Mouse (Mus musculus) midbrain, embryonic 11.5 days (tissue): ENCODE measurements around the gene Pex6. TPM values are rescaled to one million over a fixed set of nuclear protein-coding genes. Genes with fewer than 3 reads are reported as not detected.

Experiments
- ATAC-seq: fragments of 200-750 bp; cut with Nextera tagmentation; 2 replicates; pipeline ENCODE4 v1.8.0; 2017; ENCODE audit warnings: moderate TSS enrichment, moderate library complexity; ENCODE audit not compliant: low FRiP score
- DNase-seq: peaks from one replicate; pipeline ENCODE4 v3.0.0; 2015; ENCODE audit warnings: low spot score; ENCODE audit errors: missing footprints
- H3K27ac ChIP-seq: fragments of 300-500 bp; sonication (generic); 2 replicates; pipeline ENCODE4 v1.5.1; 2014; ENCODE audit warnings: low read depth, low read length
- H3K27me3 ChIP-seq: fragments of 300-500 bp; sonication (generic); 2 replicates; pipeline ENCODE4 v1.6.1; 2014; ENCODE audit warnings: mild to moderate bottlenecking, low read length, moderate library complexity, mixed read lengths; ENCODE audit not compliant: control insufficient read depth, insufficient read depth
- H3K36me3 ChIP-seq: fragments of 300-500 bp; sonication (generic); 2 replicates; pipeline ENCODE4 v1.6.1; 2014; ENCODE audit warnings: mild to moderate bottlenecking, low read length, moderate library complexity, mixed read lengths; ENCODE audit not compliant: control insufficient read depth, insufficient read depth
- H3K4me1 ChIP-seq: fragments of 300-500 bp; sonication (generic); 2 replicates; pipeline ENCODE4 v1.6.1; 2014; ENCODE audit warnings: low read length; ENCODE audit not compliant: control insufficient read depth, insufficient read depth
- H3K4me2 ChIP-seq: fragments of 300-500 bp; sonication (generic); 2 replicates; pipeline ENCODE4 v1.6.1; 2014; ENCODE audit warnings: mild to moderate bottlenecking, moderate library complexity
- H3K4me3 ChIP-seq: fragments of 300-500 bp; sonication (generic); 2 replicates; pipeline ENCODE4 v1.5.1; 2014; ENCODE audit warnings: low read depth, low read length
- H3K9ac ChIP-seq: fragments of 300-500 bp; sonication (generic); 2 replicates; pipeline ENCODE4 v1.6.1; 2014; ENCODE audit warnings: low read length
- H3K9me3 ChIP-seq: fragments of 300-500 bp; sonication (generic); 2 replicates; pipeline ENCODE4 v1.6.1; 2016; ENCODE audit warnings: low read length; ENCODE audit not compliant: control insufficient read depth
- WGBS: fragments of 180-500 bp; shearing (Covaris S2); extraction: QIAGEN DNeasy Blood & Tissue Kit; methylation state at CpG from one replicate; pipeline ENCODE4 v1.1.7; 2014; 5-methylcytosine and 5-hydroxymethylcytosine counted together
- polyA plus RNA-seq: library from polyadenylated mRNA; unstranded; fragments of >200 nt; fragmentation: Nextera tagmentation; extraction: Ambion mirVana; gene quantifications from 2 replicates; pipeline ENCODE4 v1.2.1, GENCODE M21; 2014

The Pex6 gene
- polyA plus RNA-seq, 1 experiment from 2014 or later, result 16.5 TPM

GRCm38 (mm10) chr17:46741305-46741704 lies 30.0 kb downstream of the Pex6 start:
- Histone ChIP-seq H3K9ac (no peak overlapping the region), H3K4me2 (no peak overlapping the region), H3K36me3 (0 out of 2 replicates have a peak, but pooled peaks cover 6% of the 10 kb centered on the region), H3K27ac (no peak overlapping the region), H3K9me3 (no peaks in the 10 kb centered on the region), H3K27me3 (no peaks in the 10 kb centered on the region), H3K4me3 (no peak overlapping the region), H3K4me1 (no peaks in the 10 kb centered on the region)
- WGBS, result 91% methylated on average over 6 of the region's 6 CpGs
- no peak for DNase-seq
- ATAC-seq, result no peak

DNA sequence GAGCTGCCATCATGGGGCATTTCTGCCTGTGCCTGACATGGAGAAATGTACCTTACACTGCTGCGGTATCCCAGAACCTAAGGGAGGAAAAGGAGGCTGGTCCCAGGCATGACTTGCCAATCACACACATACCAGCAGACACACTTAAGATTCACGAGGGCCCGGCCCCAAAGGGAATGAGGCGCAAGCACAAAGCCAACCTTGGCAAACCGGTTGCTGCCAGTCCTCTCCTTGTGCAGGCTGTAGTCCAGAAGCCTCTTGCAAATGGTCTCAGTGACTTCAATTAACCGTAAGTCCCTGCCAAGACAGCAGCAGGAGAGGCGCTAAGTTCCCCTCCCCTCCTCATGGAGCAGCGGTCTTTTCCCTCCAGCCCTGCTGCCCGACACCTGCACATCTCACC lies 31.7 kb downstream of the Pex6 start:
- WGBS, result 91% methylated on average over 9 of the region's 9 CpGs

GRCm38 (mm10) chr17:46745506-46745905 lies 34.2 kb downstream of the Pex6 start:
- Histone ChIP-seq H3K36me3 (0 out of 2 replicates have a peak, but pooled peaks cover 6% of the 10 kb centered on the region), H3K9me3 (no peaks in the 10 kb centered on the region)
- 84% methylated on average over 2 of the region's 2 CpGs for WGBS

More for the DNA sequence above, 31.7 kb downstream of the Pex6 start:
- H3K4me2 ChIP-seq, result no peak overlapping the region
- no peaks in the 10 kb centered on the region for H3K4me1 ChIP-seq
- ATAC-seq (no peak), DNase-seq (no peak)
- no peak overlapping the region for H3K27ac ChIP-seq
- no peaks in the 10 kb centered on the region for H3K9me3 ChIP-seq
- 0 out of 2 replicates have a peak, but pooled peaks cover 6% of the 10 kb centered on the region for H3K36me3 ChIP-seq
- H3K27me3 ChIP-seq, result no peaks in the 10 kb centered on the region
- H3K4me3 ChIP-seq, result no peak overlapping the region
- H3K9ac ChIP-seq, result no peak overlapping the region

GRCm38 (mm10) chr17:46747234-46747633 lies 36.0 kb downstream of the Pex6 start:
- H3K36me3 ChIP-seq, result 0 out of 2 replicates have a peak, but pooled peaks cover 6% of the 10 kb centered on the region

More at GRCm38 (mm10) chr17:46745506-46745905, 34.2 kb downstream of the Pex6 start:
- H3K9ac ChIP-seq, result no peak overlapping the region
- no peak overlapping the region for H3K4me3 ChIP-seq
- H3K4me1 ChIP-seq, result no peaks in the 10 kb centered on the region
- DNase-seq, result no peak
- H3K27me3 ChIP-seq, result no peaks in the 10 kb centered on the region
- no peak overlapping the region for H3K27ac ChIP-seq
- ATAC-seq, result no peak
- no peak overlapping the region for H3K4me2 ChIP-seq

GRCm38 (mm10) chr17:46747806-46748205 lies 36.5 kb downstream of the Pex6 start:
- H3K9me3 ChIP-seq, result no peaks in the 10 kb centered on the region
- peaks cover 10% of the 10 kb centered on the region for H3K4me1 ChIP-seq
- H3K27ac ChIP-seq, result no peak overlapping the region
- H3K4me2 ChIP-seq, result no peak overlapping the region
- H3K36me3 ChIP-seq, result 0 out of 2 replicates have a peak, but pooled peaks cover 6% of the 10 kb centered on the region
- no peaks in the 10 kb centered on the region for H3K27me3 ChIP-seq
- H3K4me3 ChIP-seq, result no peak overlapping the region
- no peak for DNase-seq
- 91% methylated on average over 2 of the region's 2 CpGs for WGBS
- no peak for ATAC-seq
- no peak overlapping the region for H3K9ac ChIP-seq

More at GRCm38 (mm10) chr17:46747234-46747633, 36.0 kb downstream of the Pex6 start:
- Histone ChIP-seq H3K27me3 (no peaks in the 10 kb centered on the region), H3K27ac (no peak overlapping the region), H3K9me3 (no peaks in the 10 kb centered on the region), H3K4me3 (no peak overlapping the region), H3K9ac (no peak overlapping the region), H3K4me2 (no peak overlapping the region), H3K4me1 (peaks cover 6% of the 10 kb centered on the region)
- DNase-seq (no peak), ATAC-seq (no peak)
- 85% methylated on average over 8 of the region's 8 CpGs for WGBS

DNA sequence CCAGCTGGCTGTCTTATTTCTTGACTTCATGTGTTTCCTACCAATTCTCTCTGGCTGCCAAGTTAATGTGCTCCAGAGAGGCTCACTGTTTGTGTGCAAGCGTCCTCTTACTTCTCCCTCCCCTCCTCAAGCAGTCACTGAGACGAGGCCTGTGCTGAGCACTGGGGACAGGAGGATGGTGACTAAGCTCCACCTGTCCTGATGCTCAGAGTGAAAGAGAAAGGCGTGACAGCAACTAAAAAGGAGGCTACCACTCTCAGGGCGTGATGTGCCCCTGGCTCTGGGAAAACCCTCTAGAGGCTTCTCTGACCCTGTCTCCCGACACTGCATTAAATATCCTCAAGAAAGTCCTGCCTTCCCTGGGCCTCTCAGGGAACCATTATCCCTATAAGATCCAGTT lies 38.0 kb downstream of the Pex6 start:
- WGBS, result 92% methylated on average over 5 of the region's 5 CpGs
- DNase-seq (no peak), ATAC-seq (no peak)
- H3K9me3 ChIP-seq, result no peaks in the 10 kb centered on the region
- H3K4me1 ChIP-seq, result peaks cover 10% of the 10 kb centered on the region
- no peak overlapping the region for H3K9ac ChIP-seq
- H3K36me3 ChIP-seq, result no peaks in the 10 kb centered on the region
- H3K27ac ChIP-seq, result no peak overlapping the region
- H3K4me3 ChIP-seq, result no peak overlapping the region
- H3K27me3 ChIP-seq, result no peaks in the 10 kb centered on the region
- no peak overlapping the region for H3K4me2 ChIP-seq

- DNase-seq (no peak), ATAC-seq (no peak)
- no peak overlapping the region for H3K27ac ChIP-seq
- peaks cover 10% of the 10 kb centered on the region for H3K4me1 ChIP-seq
- peak overlapping the region; percentile 79 for H3K9ac ChIP-seq
- 95% methylated on average over 4 of the region's 4 CpGs for WGBS
- no peaks in the 10 kb centered on the region for H3K27me3 ChIP-seq
- peak overlapping the region; percentile 79 for H3K4me2 ChIP-seq
- no peak overlapping the region; the same call in 1 of the 2 replicates for H3K4me3 ChIP-seq
- no peaks in the 10 kb centered on the region for H3K9me3 ChIP-seq
- H3K36me3 ChIP-seq, result no peaks in the 10 kb centered on the region
These were observed 39.3 kb downstream of the Pex6 start for GRCm38 (mm10) chr17:46750580-46750979.

DNA sequence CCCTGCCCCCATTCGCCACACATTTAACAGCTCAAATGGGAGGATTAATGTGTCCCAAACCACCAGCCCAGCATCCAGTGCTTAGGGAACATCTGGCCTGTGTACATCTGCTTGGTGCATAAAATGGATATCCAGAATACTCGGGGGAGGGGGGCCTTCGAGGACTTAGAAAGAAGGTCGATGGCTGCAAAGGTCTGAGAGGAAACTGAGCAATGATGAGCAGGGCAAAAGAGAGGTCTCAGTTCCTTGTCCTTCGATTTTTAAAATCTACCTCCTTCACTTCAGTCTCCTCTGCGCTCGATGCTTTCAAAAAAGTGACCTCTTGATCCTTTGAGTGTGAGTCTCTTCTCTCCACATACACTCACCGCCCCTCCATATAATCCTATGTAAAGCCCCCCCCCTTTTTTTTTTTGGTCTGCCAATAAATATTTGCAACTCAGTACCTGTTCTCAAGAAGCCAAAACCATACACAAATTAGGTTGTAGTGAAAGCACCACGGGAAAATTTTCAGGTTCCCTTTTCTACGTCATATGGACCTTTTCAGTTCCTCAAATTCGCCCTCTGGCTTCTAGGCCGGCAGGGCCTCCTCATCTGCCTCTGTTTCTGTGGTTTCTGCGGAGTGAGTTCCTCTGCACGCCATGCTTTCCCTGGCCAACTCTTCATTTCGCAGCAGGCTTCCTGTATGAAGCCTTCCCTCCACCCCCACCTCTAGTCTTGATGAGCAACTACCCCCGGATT lies 40.0 kb downstream of the Pex6 start:
- Histone ChIP-seq H3K9ac (peak overlapping the region; percentile 79), H3K27me3 (no peaks in the 10 kb centered on the region), H3K9me3 (no peaks in the 10 kb centered on the region), H3K4me3 (peak overlapping the region; percentile 81), H3K4me1 (peaks cover 10% of the 10 kb centered on the region), H3K4me2 (peak overlapping the region; percentile 79), H3K27ac (peak overlapping the region; percentile 73), H3K36me3 (no peaks in the 10 kb centered on the region)
- 26% methylated on average over 16 of the region's 16 CpGs for WGBS
- ATAC-seq (no peak), DNase-seq (no peak)

DNA sequence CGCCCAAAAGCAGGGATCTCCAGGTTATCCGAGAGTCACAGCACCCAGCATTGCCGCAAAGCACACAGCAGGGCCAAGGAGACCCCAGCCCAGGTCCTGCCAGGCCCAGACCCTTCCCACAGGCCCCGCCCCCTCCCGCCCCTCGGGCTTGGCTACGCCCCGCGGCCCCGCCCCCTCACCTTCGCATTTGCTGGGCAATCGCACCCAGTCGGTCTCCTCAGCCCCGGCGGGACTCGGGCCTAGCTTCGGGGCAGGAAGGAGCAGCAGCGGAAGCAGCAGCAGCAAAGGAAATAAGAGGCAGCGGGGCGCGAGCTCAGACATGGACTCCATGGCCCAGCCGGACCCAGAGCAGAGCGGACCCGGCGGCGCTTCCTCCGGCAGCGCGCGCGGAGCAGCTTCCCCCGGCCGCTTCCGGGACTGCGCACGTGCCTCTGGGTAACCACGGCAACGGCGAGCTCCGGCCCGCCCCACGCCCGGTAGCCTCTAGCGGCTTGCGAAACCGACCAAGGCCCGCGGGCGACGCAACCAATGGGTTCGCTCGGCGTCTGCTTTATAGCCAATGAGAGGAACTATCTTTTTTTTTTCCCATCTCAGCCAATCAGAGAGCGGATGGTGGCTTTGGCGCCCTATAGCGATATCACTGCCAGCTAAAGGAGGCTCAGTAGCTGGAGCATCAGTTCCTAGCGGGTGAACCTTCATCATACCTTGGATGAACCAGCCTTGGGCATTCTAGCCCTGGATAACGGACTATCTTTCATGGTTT lies 40.7 kb downstream of the Pex6 start, which contains the start of gene Cnpy3:
TSS of gene Cnpy3 (minus strand) at position 421 of the 763 bp plus-strand sequence.
- Histone ChIP-seq H3K36me3 (no peaks in the 10 kb centered on the region), H3K9me3 (no peaks in the 10 kb centered on the region), H3K27ac (peak within 1 kb of the TSS; percentile 73), H3K4me1 (peaks cover 10% of the 10 kb centered on the region), H3K4me2 (peak within 1 kb of the TSS; percentile 79), H3K27me3 (no peaks in the 10 kb centered on the region), H3K9ac (peak within 1 kb of the TSS; percentile 79), H3K4me3 (peak within 1 kb of the TSS; percentile 81)
- DNase-seq (peak; percentile 99), ATAC-seq (peak; percentile 99)
- under 1% methylated on average over 55 of the region's 58 CpGs for WGBS
